Mouse (Mus musculus) CH12.LX (cell line): ENCODE results near the gene Syngr2. TPM values are rescaled to one million over a fixed set of nuclear protein-coding genes. Genes with fewer than 3 reads are reported as not detected.

Experiments
- DNase-seq: peaks from one replicate; pipeline ENCODE4 v3.0.0-alpha.2; 2013; ENCODE audit errors: extremely low read depth
- H3K27ac ChIP-seq: 2 replicates; pipeline ENCODE4 v1.5.1; 2012; ENCODE audit warnings: low read depth, mild to moderate bottlenecking, control low read depth, moderate library complexity; ENCODE audit not compliant: insufficient read depth
- H3K27me3 ChIP-seq: replicated peaks from 2 replicates; pipeline ENCODE3; 2012; ENCODE audit warnings: inconsistent platforms
- H3K36me3 ChIP-seq, 2 experiments: replicated peaks in 1 of 2; 2 replicates each; pipeline versions ENCODE3 to v1.6.1; 2012; ENCODE audit warnings: inconsistent platforms in 1 of 2, low read length in 1 of 2, mild to moderate bottlenecking in 1 of 2, mixed read lengths in 1 of 2, moderate library complexity in 1 of 2; ENCODE audit not compliant: control insufficient read depth in 1 of 2, insufficient read depth in 1 of 2
- H3K4me1 ChIP-seq, 2 experiments: 2 replicates each; pipeline ENCODE4 v1.6.1; 2012; ENCODE audit warnings: inconsistent platforms in 1 of 2, moderate library complexity in 1 of 2; ENCODE audit not compliant: insufficient read depth in 2 of 2, control insufficient read depth in 1 of 2
- H3K4me2 ChIP-seq: 2 replicates; pipeline ENCODE4 v1.6.1; 2012; ENCODE audit warnings: low read depth, mild to moderate bottlenecking, control low read depth; ENCODE audit not compliant: poor library complexity, insufficient read depth, severe bottlenecking
- H3K4me3 ChIP-seq, 3 experiments: fragments of 150-350 bp in 1 of 3; sonication (generic) in 1 of 3; replicated peaks in 1 of 3; 2 replicates each; pipeline versions ENCODE3 to v1.5.1; 2011 to 2012; ENCODE audit warnings: low read depth in 2 of 3, low read length in 2 of 3, mild to moderate bottlenecking in 2 of 3, moderate library complexity in 2 of 3, control low read depth in 1 of 3, improper control_type of control experiment in 1 of 3, inconsistent platforms in 1 of 3, mixed read lengths in 1 of 3; ENCODE audit not compliant: poor library complexity in 1 of 3
- H3K79me2 ChIP-seq: replicated peaks from 2 replicates; pipeline ENCODE4 v1.6.1; 2012; ENCODE audit warnings: mild to moderate bottlenecking, moderate library complexity; ENCODE audit not compliant: control insufficient read depth, poor library complexity, insufficient read depth, severe bottlenecking; ENCODE audit errors: extremely low read depth
- H3K9ac ChIP-seq: 2 replicates; pipeline ENCODE4 v1.6.1; 2012; ENCODE audit warnings: low read depth, mild to moderate bottlenecking, control low read depth, moderate library complexity; ENCODE audit not compliant: insufficient read depth
- H3K9me3 ChIP-seq: replicated peaks from 2 replicates; pipeline ENCODE3; 2012; ENCODE audit warnings: low read length, inconsistent platforms, mixed read lengths
- BHLHE40 ChIP-seq: IDR thresholded peaks from 2 replicates; pipeline ENCODE4 v1.6.1; 2011; ENCODE audit warnings: mild to moderate bottlenecking, low read depth, low read length, improper control_type of control experiment
- CHD1 ChIP-seq: IDR thresholded peaks from 2 replicates; pipeline ENCODE4 v1.6.1; 2012; ENCODE audit warnings: low read depth, low read length, improper control_type of control experiment, inconsistent platforms
- E2F4 ChIP-seq: IDR thresholded peaks from 2 replicates; pipeline ENCODE4 v1.6.1; 2011; ENCODE audit warnings: low read depth, low read length, improper control_type of control experiment; ENCODE audit not compliant: insufficient replicate concordance
- GABPA ChIP-seq: IDR thresholded peaks from 2 replicates; pipeline ENCODE4 v1.6.1; 2012; ENCODE audit warnings: low read depth, low read length, improper control_type of control experiment, inconsistent platforms; ENCODE audit not compliant: insufficient replicate concordance
- HCFC1 ChIP-seq: IDR thresholded peaks from 2 replicates; pipeline ENCODE4 v1.6.1; 2012; ENCODE audit warnings: low read depth, mild to moderate bottlenecking, inconsistent platforms, low read length, improper control_type of control experiment
- IRF4 ChIP-seq: IDR thresholded peaks from 2 replicates; pipeline ENCODE4 v1.6.1; 2014; ENCODE audit warnings: low read depth, mild to moderate bottlenecking, inconsistent platforms, low read length, improper control_type of control experiment
- JUND ChIP-seq: conservative IDR thresholded peaks from 2 replicates; pipeline ENCODE4 v1.6.1; 2011; ENCODE audit warnings: low read depth, low read length, improper control_type of control experiment
- KAT2A ChIP-seq: IDR thresholded peaks from 2 replicates; pipeline ENCODE4 v1.6.1; 2012; ENCODE audit warnings: low read length, improper control_type of control experiment, inconsistent platforms; ENCODE audit not compliant: insufficient replicate concordance
- MAX ChIP-seq: IDR thresholded peaks from 2 replicates; pipeline ENCODE4 v1.6.1; 2011; ENCODE audit warnings: low read length, improper control_type of control experiment
- MAZ ChIP-seq: IDR thresholded peaks from 2 replicates; pipeline ENCODE4 v1.6.1; 2012; ENCODE audit warnings: low read depth, mild to moderate bottlenecking, inconsistent platforms, low read length, improper control_type of control experiment, moderate library complexity
- MEF2A ChIP-seq: IDR thresholded peaks from 2 replicates; pipeline ENCODE4 v1.6.1; 2014; ENCODE audit warnings: low read depth, mild to moderate bottlenecking, inconsistent platforms, low read length, improper control_type of control experiment, borderline replicate concordance
- MXI1 ChIP-seq: IDR thresholded peaks from 2 replicates; pipeline ENCODE4 v1.6.1; 2011; ENCODE audit warnings: mild to moderate bottlenecking, low read depth, low read length, improper control_type of control experiment
- NELFE ChIP-seq: IDR thresholded peaks from 2 replicates; pipeline ENCODE4 v1.6.1; 2011; ENCODE audit warnings: low read depth, low read length, improper control_type of control experiment
- NRF1 ChIP-seq: IDR thresholded peaks from 2 replicates; pipeline ENCODE4 v1.6.1; 2014; ENCODE audit warnings: low read depth, mild to moderate bottlenecking, inconsistent platforms, low read length, improper control_type of control experiment, moderate library complexity
- POLR2A ChIP-seq: IDR thresholded peaks from 2 replicates; pipeline ENCODE4 v1.6.1; 2011; ENCODE audit warnings: low read depth, mild to moderate bottlenecking, improper control_type of control experiment, low read length
- USF2 ChIP-seq: conservative IDR thresholded peaks from 2 replicates; pipeline ENCODE4 v1.6.1; 2011; ENCODE audit warnings: low read depth, low read length, improper control_type of control experiment
- ZC3H11A ChIP-seq: IDR thresholded peaks from 2 replicates; pipeline ENCODE4 v1.6.1; 2012; ENCODE audit warnings: low read depth, mild to moderate bottlenecking, inconsistent platforms, low read length, improper control_type of control experiment
- ZNF384 ChIP-seq: IDR thresholded peaks from 2 replicates; pipeline ENCODE4 v1.6.1; 2012; ENCODE audit warnings: low read depth, low read length, improper control_type of control experiment, inconsistent platforms
- dilution Hi-C: fragments of 300-500 bp; cut with MboI; formaldehyde crosslinking; loops from 2 replicates; pipeline ENCODE4 v1.14.3; 2020; ENCODE audit warnings: low sequenced_read_pairs; ENCODE audit not compliant: extremely low pct_unique_long_range_greater_than_20kb, extremely low pct_ligation_motif_present
- in situ Hi-C: fragments of 300-500 bp; cut with MboI; formaldehyde crosslinking; loops from 3 replicates; pipeline ENCODE4 v1.14.3; 2019; ENCODE audit warnings: low sequenced_read_pairs, low pct_ligation_motif_present, low pct_unique_long_range_greater_than_20kb, mixed read lengths
- polyA plus RNA-seq: library from polyadenylated mRNA; unstranded; fragments of >175 nt; gene quantifications from 2 replicates; pipeline ENCODE4 v1.2.1, GENCODE M21; 2012; ENCODE audit warnings: low read depth; ENCODE audit not compliant: insufficient read length
- total RNA-seq, 2 experiments: library from RNA; depleted of rRNA; stranded (reverse); fragments of 300-350 nt in 1 of 2; fragments of >200 nt in 1 of 2; gene quantifications; 2 replicates each; pipeline ENCODE4 v1.2.3; 2012 to 2014

Gene Syngr2
- total and polyA plus RNA-seq, 3 experiments = 409 to 654 (median 553) TPM

DNA sequence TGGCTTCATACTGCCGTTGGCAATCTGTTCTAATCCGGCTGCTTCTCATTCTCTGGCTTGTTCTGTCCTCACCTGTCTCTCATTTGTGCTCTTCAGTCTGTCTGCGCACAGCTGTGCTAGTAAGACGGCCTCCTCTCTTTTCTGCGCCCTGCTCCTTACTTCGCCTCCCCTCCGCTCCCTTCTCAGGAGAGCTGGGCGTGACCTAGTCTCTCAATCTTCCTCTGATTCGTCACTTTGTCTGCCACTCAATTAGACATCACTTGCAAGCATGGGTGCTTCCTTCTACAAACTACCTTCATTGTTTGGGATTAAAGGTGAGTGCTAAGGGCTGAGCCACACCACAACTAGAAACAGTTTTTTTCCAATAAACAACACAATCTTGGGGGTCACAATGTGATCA, 44.8 kb downstream of the Syngr2 start:
- Histone ChIP-seq H3K79me2 (peaks cover 36% of the 10 kb centered on the region), H3K4me1 (peaks cover 4 to 19% of the 10 kb centered on the region in 2 experiments), H3K9ac (no peak overlapping the region), H3K4me2 (no peak overlapping the region), H3K36me3 (peaks cover 48 to 80% of the 10 kb centered on the region in 2 experiments), H3K4me3 (no peak overlapping the region), H3K27me3 (no peaks in the 10 kb centered on the region), H3K27ac (no peak overlapping the region), H3K9me3 (peaks cover 13% of the 10 kb centered on the region)
- no peak for DNase-seq
- TF ChIP-seq MXI1 = no peak
- in situ Hi-C loops = no loop called here
- dilution Hi-C loops = no loop called here

DNA sequence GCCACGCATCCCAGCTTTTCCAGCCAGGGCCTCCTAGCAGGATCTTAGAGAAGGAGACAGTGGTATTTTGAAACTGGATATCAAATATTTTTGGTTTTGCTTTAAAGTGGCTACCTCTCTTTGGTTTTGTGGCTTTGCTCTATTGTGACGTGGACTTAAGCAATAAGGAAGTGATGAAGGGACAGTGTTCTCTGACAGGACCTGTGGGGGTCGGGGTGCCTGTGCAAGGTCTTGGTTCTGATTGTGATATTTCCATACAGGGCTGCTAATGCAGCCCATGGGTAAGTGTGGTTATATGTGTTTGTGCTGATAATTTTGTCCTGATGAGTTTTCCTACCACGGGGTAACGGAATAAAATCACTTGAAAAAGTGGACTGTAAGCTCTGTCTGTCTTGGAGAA, 45.9 kb downstream of the Syngr2 start:
- H3K4me3 ChIP-seq = no peak overlapping the region
- peaks cover 25% of the 10 kb centered on the region for H3K79me2 ChIP-seq
- dilution Hi-C loops (no loop called here), in situ Hi-C loops (no loop called here)
- no peaks in the 10 kb centered on the region for H3K27me3 ChIP-seq
- peaks cover 13% of the 10 kb centered on the region for H3K9me3 ChIP-seq
- no peak overlapping the region for H3K9ac ChIP-seq
- no peak for DNase-seq
- no peak overlapping the region for H3K4me2 ChIP-seq
- H3K27ac ChIP-seq = no peak overlapping the region
- peaks cover 48 to 81% of the 10 kb centered on the region in 2 experiments for H3K36me3 ChIP-seq
- TF ChIP-seq GABPA = no peak
- no peak for TF ChIP-seq MEF2A
- TF ChIP-seq JUND = no peak
- no peak for TF ChIP-seq ZC3H11A
- TF ChIP-seq POLR2A = no peak
- no peak for TF ChIP-seq KAT2A
- TF ChIP-seq E2F4 = no peak
- TF ChIP-seq ZNF384 = no peak
- TF ChIP-seq NRF1 = no peak
- TF ChIP-seq USF2 = no peak
- TF ChIP-seq BHLHE40 = no peak
- no peak for TF ChIP-seq IRF4
- no peak for TF ChIP-seq MAX
- no peak for TF ChIP-seq MXI1
- TF ChIP-seq CHD1 = no peak
- no peak for TF ChIP-seq HCFC1
- no peak for TF ChIP-seq MAZ
- no peak for TF ChIP-seq NELFE
- peaks cover 2 to 17% of the 10 kb centered on the region in 2 experiments for H3K4me1 ChIP-seq
